Mouse (Mus musculus): ENCODE measurements around the gene Pax3.

Gene Pax3

GRCm38 (mm10) chr1:78161745-78162144, 35.2 kb downstream of the Pax3 start:
- TF ChIP-seq GATA4 (IDR thresholded peaks at IDR 0.05; ENCODE audit: insufficient replicate concordance, low read length) = no peak

- no peak for TF ChIP-seq GATA4 (IDR thresholded peaks at IDR 0.05; ENCODE audit: insufficient replicate concordance, low read length)
Observed at GRCm38 (mm10) chr1:78157930-78158329, 39.0 kb downstream of the Pax3 start.

- no peak for TF ChIP-seq GATA4 (IDR thresholded peaks at IDR 0.05; ENCODE audit: insufficient replicate concordance, low read length)
Observed at GRCm38 (mm10) chr1:78155796-78156195, 41.1 kb downstream of the Pax3 start.

GRCm38 (mm10) chr1:78148011-78148623, 48.8 kb downstream of the Pax3 start:
- no peak for TF ChIP-seq GATA4 (IDR thresholded peaks at IDR 0.05; ENCODE audit: insufficient replicate concordance, low read length)

GRCm38 (mm10) chr1:78143403-78143802, 53.5 kb downstream of the Pax3 start:
- TF ChIP-seq GATA4 (IDR thresholded peaks at IDR 0.05; ENCODE audit: insufficient replicate concordance, low read length) = no peak

- TF ChIP-seq GATA4 (IDR thresholded peaks at IDR 0.05; ENCODE audit: insufficient replicate concordance, low read length) = no peak
Observed at GRCm38 (mm10) chr1:78142912-78143311, 54.0 kb downstream of the Pax3 start.

GRCm38 (mm10) chr1:78141741-78142501, 55.0 kb downstream of the Pax3 start:
- TF ChIP-seq GATA4 (IDR thresholded peaks at IDR 0.05; ENCODE audit: insufficient replicate concordance, low read length) = no peak

- TF ChIP-seq GATA4 (IDR thresholded peaks at IDR 0.05; ENCODE audit: insufficient replicate concordance, low read length) = no peak
Observed at GRCm38 (mm10) chr1:78141314-78141713, 55.6 kb downstream of the Pax3 start.

- TF ChIP-seq GATA4 (IDR thresholded peaks at IDR 0.05; ENCODE audit: insufficient replicate concordance, low read length) = peak; percentile 36; the same call in 1 of the 2 replicates
Observed at GRCm38 (mm10) chr1:78140505-78141303, 56.2 kb downstream of the Pax3 start.

- TF ChIP-seq GATA4 (IDR thresholded peaks at IDR 0.05; ENCODE audit: insufficient replicate concordance, low read length) = no peak
Observed at GRCm38 (mm10) chr1:78139287-78139686, 57.6 kb downstream of the Pax3 start.

GRCm38 (mm10) chr1:78129267-78129666, 67.7 kb downstream of the Pax3 start:
- TF ChIP-seq GATA4 (IDR thresholded peaks at IDR 0.05; ENCODE audit: insufficient replicate concordance, low read length) = no peak

- TF ChIP-seq GATA4 (IDR thresholded peaks at IDR 0.05; ENCODE audit: insufficient replicate concordance, low read length) = no peak
Observed at GRCm38 (mm10) chr1:78119899-78120560, 76.9 kb downstream of the Pax3 start.

GRCm38 (mm10) chr1:78116046-78116445, 80.9 kb downstream of the Pax3 start:
- TF ChIP-seq GATA4 (IDR thresholded peaks at IDR 0.05; ENCODE audit: insufficient replicate concordance, low read length) = no peak

- TF ChIP-seq GATA4 (IDR thresholded peaks at IDR 0.05; ENCODE audit: insufficient replicate concordance, low read length) = no peak
Observed at GRCm38 (mm10) chr1:78110311-78110710, 86.6 kb downstream of the Pax3 start.

GRCm38 (mm10) chr1:78103511-78103910, 93.4 kb downstream of the Pax3 start:
- TF ChIP-seq GATA4 (IDR thresholded peaks at IDR 0.05; ENCODE audit: insufficient replicate concordance, low read length) = no peak

Measured in liver, adult (tissue).